Mouse (Mus musculus): ENCODE results near the gene Pin1rt1. TPM values are rescaled to one million over a fixed set of nuclear protein-coding genes. Genes with fewer than 3 reads are reported as not detected.
A peak's percentile ranks its signal among the peaks of the same experiment; 100 is the strongest.

The Pin1rt1 gene
- not detected in 2 replicates for polyA plus RNA-seq (2016; fragmentation: Nextera tagmentation; extraction: Ambion mirVana)

- Histone ChIP-seq H3K4me3 (no peak within 1 kb of the TSS), H3K4me2 (replicated peaks) (no peak within 1 kb of the TSS), H3K9ac (replicated peaks) (no peak within 1 kb of the TSS), H3K27ac (replicated peaks) (no peak within 1 kb of the TSS), H3K4me1 (peaks cover 4% of the 10 kb centered on the region), H3K27me3 (peaks cover 7% of the 10 kb centered on the region), H3K36me3 (no peaks in the 10 kb centered on the region), H3K9me3 (no peaks in the 10 kb centered on the region)
- WGBS = 86% methylated on average over 4 of the region's 4 CpGs
- no peak for ATAC-seq (ENCODE audit: low FRiP score, low read depth)
Observed at GRCm38 (mm10) chr2:104716279-104716678, at the start of gene Pin1rt1. Gene Pin1rt1 (minus strand): TSS chr2:104716379.

- peaks cover 50% of the 10 kb centered on the region for H3K36me3 ChIP-seq
- WGBS = 97% methylated on average over 4 of the region's 4 CpGs
Observed at GRCm38 (mm10) chr2:104764018-104764417, 47.8 kb upstream of the Pin1rt1 start.

GRCm38 (mm10) chr2:104763134-104763703, 47.0 kb upstream of the Pin1rt1 start:
- WGBS = 88% methylated on average over 8 of the region's 8 CpGs

More at GRCm38 (mm10) chr2:104764018-104764417, 47.8 kb upstream of the Pin1rt1 start:
- Histone ChIP-seq H3K27ac (replicated peaks) (no peak overlapping the region), H3K4me3 (no peak overlapping the region), H3K4me2 (replicated peaks) (no peak overlapping the region), H3K4me1 (no peaks in the 10 kb centered on the region), H3K9ac (replicated peaks) (no peak overlapping the region), H3K27me3 (no peaks in the 10 kb centered on the region), H3K9me3 (no peaks in the 10 kb centered on the region)
- no peak for ATAC-seq (ENCODE audit: low FRiP score, low read depth)

GRCm38 (mm10) chr2:104750611-104751010, 34.4 kb upstream of the Pin1rt1 start:
- 0 out of 2 replicates have a peak, but pooled peaks cover 7% of the 10 kb centered on the region for H3K36me3 ChIP-seq
- whole genome bisulfite sequencing = 60% methylated on average over 3 of the region's 3 CpGs
- H3K27ac ChIP-seq (replicated peaks) = no peak overlapping the region
- H3K4me1 ChIP-seq = no peaks in the 10 kb centered on the region
- no peak overlapping the region for H3K4me3 ChIP-seq
- no peaks in the 10 kb centered on the region for H3K9me3 ChIP-seq
- no peak for ATAC-seq (ENCODE audit: low FRiP score, low read depth)
- H3K4me2 ChIP-seq (replicated peaks) = no peak overlapping the region
- H3K27me3 ChIP-seq = no peaks in the 10 kb centered on the region
- H3K9ac ChIP-seq (replicated peaks) = no peak overlapping the region

More at GRCm38 (mm10) chr2:104763134-104763703, 47.0 kb upstream of the Pin1rt1 start:
- Histone ChIP-seq H3K36me3 (peaks cover 45% of the 10 kb centered on the region), H3K4me2 (replicated peaks) (no peak overlapping the region), H3K4me1 (peaks cover under 1% of the 10 kb centered on the region; the same call in 1 of the 2 replicates), H3K27me3 (no peaks in the 10 kb centered on the region), H3K4me3 (no peak overlapping the region), H3K9ac (replicated peaks) (no peak overlapping the region), H3K9me3 (no peaks in the 10 kb centered on the region), H3K27ac (replicated peaks) (no peak overlapping the region)
- no peak for ATAC-seq (ENCODE audit: low FRiP score, low read depth)

- Histone ChIP-seq H3K4me1 (no peaks in the 10 kb centered on the region), H3K4me2 (replicated peaks) (no peak overlapping the region), H3K4me3 (no peak overlapping the region), H3K9ac (replicated peaks) (no peak overlapping the region), H3K27ac (replicated peaks) (no peak overlapping the region), H3K9me3 (no peaks in the 10 kb centered on the region), H3K27me3 (peaks cover 3% of the 10 kb centered on the region), H3K36me3 (0 out of 2 replicates have a peak, but pooled peaks cover 6% of the 10 kb centered on the region)
- 87% methylated on average over 5 of the region's 5 CpGs for WGBS
- no peak for ATAC-seq (ENCODE audit: low FRiP score, low read depth)
Observed at GRCm38 (mm10) chr2:104748652-104749183, 32.5 kb upstream of the Pin1rt1 start.

GRCm38 (mm10) chr2:104746251-104746650, 30.1 kb upstream of the Pin1rt1 start:
- 56% methylated on average over 8 of the region's 8 CpGs for WGBS
- H3K27me3 ChIP-seq = peaks cover 27% of the 10 kb centered on the region
- H3K4me3 ChIP-seq = no peak overlapping the region
- H3K36me3 ChIP-seq = no peaks in the 10 kb centered on the region
- ATAC-seq (ENCODE audit: low FRiP score, low read depth) = no peak
- H3K4me2 ChIP-seq (replicated peaks) = no peak overlapping the region
- no peaks in the 10 kb centered on the region for H3K9me3 ChIP-seq
- no peak overlapping the region for H3K27ac ChIP-seq (replicated peaks)
- no peak overlapping the region for H3K9ac ChIP-seq (replicated peaks)
- peaks cover 16% of the 10 kb centered on the region; the same call in 1 of the 2 replicates for H3K4me1 ChIP-seq

- no peaks in the 10 kb centered on the region for H3K9me3 ChIP-seq
- H3K4me1 ChIP-seq = peaks cover 23% of the 10 kb centered on the region; the same call in 1 of the 2 replicates
- H3K27me3 ChIP-seq = peaks cover 43% of the 10 kb centered on the region
- no peak for ATAC-seq (ENCODE audit: low FRiP score, low read depth)
- H3K9ac ChIP-seq (replicated peaks) = no peak overlapping the region
- no peaks in the 10 kb centered on the region for H3K36me3 ChIP-seq
- no peak overlapping the region for H3K4me2 ChIP-seq (replicated peaks)
- H3K27ac ChIP-seq (replicated peaks) = no peak overlapping the region
- H3K4me3 ChIP-seq = no peak overlapping the region
- 47% methylated on average over 5 of the region's 5 CpGs for WGBS
Observed at GRCm38 (mm10) chr2:104743971-104744370, 27.8 kb upstream of the Pin1rt1 start.

GRCm38 (mm10) chr2:104743160-104743559, 27.0 kb upstream of the Pin1rt1 start:
- Histone ChIP-seq H3K9ac (replicated peaks) (no peak overlapping the region), H3K9me3 (no peaks in the 10 kb centered on the region), H3K4me2 (replicated peaks) (peak overlapping the region; percentile 100), H3K27me3 (peaks cover 43% of the 10 kb centered on the region), H3K4me1 (peaks cover 23% of the 10 kb centered on the region; the same call in 1 of the 2 replicates), H3K27ac (replicated peaks) (no peak overlapping the region), H3K4me3 (peak overlapping the region; percentile 70), H3K36me3 (no peaks in the 10 kb centered on the region)
- WGBS = 23% methylated on average over 7 of the region's 7 CpGs
- ATAC-seq (ENCODE audit: low FRiP score, low read depth) = no peak

- Histone ChIP-seq H3K9me3 (no peaks in the 10 kb centered on the region), H3K4me2 (replicated peaks) (peak within 1 kb of the TSS; percentile 100), H3K27ac (replicated peaks) (no peak within 1 kb of the TSS), H3K4me1 (peaks cover 23% of the 10 kb centered on the region; the same call in 1 of the 2 replicates), H3K9ac (replicated peaks) (peak within 1 kb of the TSS; percentile 71), H3K36me3 (no peaks in the 10 kb centered on the region), H3K4me3 (peak within 1 kb of the TSS; percentile 70), H3K27me3 (peaks cover 43% of the 10 kb centered on the region)
- under 1% methylated on average over 31 of the region's 31 CpGs for WGBS
- peak; percentile 89 for ATAC-seq (ENCODE audit: low FRiP score, low read depth)
Observed at GRCm38 (mm10) chr2:104742741-104743064, 26.5 kb upstream of the Pin1rt1 start, which contains the start of gene Depdc7. Gene Depdc7 (minus strand): TSS chr2:104742878.

GRCm38 (mm10) chr2:104741896-104742740, 25.9 kb upstream of the Pin1rt1 start:
- H3K4me3 ChIP-seq = peak overlapping the region; percentile 70
- peak overlapping the region; percentile 71 for H3K9ac ChIP-seq (replicated peaks)
- peaks cover 23% of the 10 kb centered on the region; the same call in 1 of the 2 replicates for H3K4me1 ChIP-seq
- H3K9me3 ChIP-seq = no peaks in the 10 kb centered on the region
- 0 out of 2 replicates have a peak, but pooled peaks have one; percentile 2 for ATAC-seq (ENCODE audit: low FRiP score, low read depth)
- peak overlapping the region; percentile 100 for H3K4me2 ChIP-seq (replicated peaks)
- no peak overlapping the region for H3K27ac ChIP-seq (replicated peaks)
- no peaks in the 10 kb centered on the region for H3K36me3 ChIP-seq
- H3K27me3 ChIP-seq = peaks cover 43% of the 10 kb centered on the region
- 3% methylated on average over 46 of the region's 46 CpGs for WGBS

GRCm38 (mm10) chr2:104741015-104741758, 25.0 kb upstream of the Pin1rt1 start:
- 25% methylated on average over 7 of the region's 7 CpGs for WGBS
- H3K27ac ChIP-seq (replicated peaks) = no peak overlapping the region
- no peak for ATAC-seq (ENCODE audit: low FRiP score, low read depth)
- no peaks in the 10 kb centered on the region for H3K9me3 ChIP-seq
- H3K4me2 ChIP-seq (replicated peaks) = no peak overlapping the region
- peaks cover 43% of the 10 kb centered on the region for H3K27me3 ChIP-seq
- no peak overlapping the region for H3K4me3 ChIP-seq
- no peaks in the 10 kb centered on the region for H3K36me3 ChIP-seq
- H3K9ac ChIP-seq (replicated peaks) = no peak overlapping the region
- peaks cover 23% of the 10 kb centered on the region; the same call in 1 of the 2 replicates for H3K4me1 ChIP-seq
